In genomic region chr10:94692163-94692562, GRCm38 (mm10) we compare ENCODE assay signal across 29 mouse cellular contexts.
"Had no signal": no experiment of that assay in that cellular context is flagged by ENCODE, and none has a peak within 500 bp of the region (broad histone marks: within the 10 kb centered on the region; RNA-seq: fewer than 3 reads in every experiment).

No protein-coding gene starts in this region.

- H3K27ac ChIP-seq: limb, embryonic 10.5 days; limb, embryonic 12.5 days; limb, embryonic 13.5 days; limb, embryonic 15.5 days; liver, embryonic 12.5 days; liver, embryonic 13.5 days; liver, embryonic 14.5 days; liver, embryonic 15.5 days; lung, embryonic 15.5 days; macrophage; midbrain, embryonic 10.5 days; midbrain, embryonic 12.5 days; midbrain, embryonic 13.5 days; midbrain, embryonic 15.5 days had no signal

- H3K9ac ChIP-seq: limb, embryonic 12.5 days; limb, embryonic 13.5 days; limb, embryonic 15.5 days; liver, embryonic 12.5 days; liver, embryonic 13.5 days; liver, embryonic 14.5 days; liver, embryonic 15.5 days; liver, postnatal 0 days; lung, embryonic 14.5 days; lung, embryonic 15.5 days; midbrain, embryonic 12.5 days; midbrain, embryonic 13.5 days; midbrain, embryonic 15.5 days had no signal

- H3K4me2 ChIP-seq: limb, embryonic 12.5 days; limb, embryonic 13.5 days; limb, embryonic 15.5 days; liver, embryonic 11.5 days; liver, embryonic 12.5 days; liver, embryonic 13.5 days; liver, embryonic 15.5 days; lung, embryonic 14.5 days; lung, embryonic 15.5 days; midbrain, embryonic 11.5 days; midbrain, embryonic 12.5 days; midbrain, embryonic 13.5 days; midbrain, embryonic 15.5 days had no signal

- H3K27me3 ChIP-seq: limb, embryonic 12.5 days; limb, embryonic 13.5 days; limb, embryonic 15.5 days; liver, embryonic 12.5 days; liver, embryonic 13.5 days; liver, embryonic 15.5 days; lung, embryonic 15.5 days; megakaryocyte, embryonic 14.5 days; midbrain, embryonic 12.5 days; midbrain, embryonic 13.5 days; midbrain, embryonic 15.5 days had no signal

- H3K9me3 ChIP-seq: limb, embryonic 10.5 days; limb, embryonic 13.5 days; limb, embryonic 15.5 days; liver, embryonic 13.5 days; liver, embryonic 15.5 days; megakaryocyte, embryonic 14.5 days; midbrain, embryonic 13.5 days; midbrain, embryonic 15.5 days had no signal

- DNase-seq: left cerebral cortex, postnatal 4 days; liver; liver, embryonic 13.5 days; liver, postnatal 0 days; lung, adult 18-20 months; lung, adult 2 months; lung, embryonic 14.5 days; lung, postnatal 10 days; lung, postnatal 14 days; lung, postnatal 36 days; lung, postnatal 4 days; midbrain, embryonic 14.5 days had no signal

- H3K36me3 ChIP-seq: limb, embryonic 12.5 days; limb, embryonic 13.5 days; limb, embryonic 15.5 days; liver, embryonic 15.5 days; midbrain, embryonic 12.5 days; midbrain, embryonic 13.5 days; midbrain, embryonic 15.5 days had no signal

- H3K4me3 ChIP-seq: limb, embryonic 10.5 days; limb, embryonic 12.5 days; limb, embryonic 13.5 days; limb, embryonic 15.5 days; liver, embryonic 12.5 days; liver, embryonic 13.5 days; liver, embryonic 15.5 days; lung, embryonic 15.5 days; megakaryocyte, embryonic 14.5 days; midbrain, embryonic 10.5 days; midbrain, embryonic 12.5 days; midbrain, embryonic 13.5 days; midbrain, embryonic 15.5 days; myocyte had no signal
